Mouse (Mus musculus): Measurements from ENCODE around the gene 1700016D06Rik. TPM values are rescaled to one million over a fixed set of nuclear protein-coding genes. Genes with fewer than 3 reads are reported as not detected.

1700016D06Rik gene
- total RNA-seq, 2 experiments from 2014 or later = not detected

GRCm38 (mm10) chr8:11637531-11637930, 63.3 kb downstream of the 1700016D06Rik start:
- DNase-seq = no peak
- intact Hi-C loops (cut with DNase I) = loop anchor here (2.0 to 10.0 kb wide), 2 partner anchors 63 to 693 kb away; partner anchors contain the start of gene 1700016D06Rik

GRCm38 (mm10) chr8:11636324-11637057, 64.4 kb downstream of the 1700016D06Rik start:
- peak; percentile 81 to 84 for DNase-seq
- intact Hi-C loops (cut with DNase I) = loop anchor here (2.0 to 10.0 kb wide), 2 partner anchors 64 to 692 kb away; partner anchors contain the start of gene 1700016D06Rik

- intact Hi-C loops (cut with DNase I) = loop anchor here (2.0 to 10.0 kb wide), 3 partner anchors 65 to 691 kb away; partner anchors contain the start of gene 1700016D06Rik
- peak; percentile 96 for DNase-seq
Measured at GRCm38 (mm10) chr8:11635611-11636081, 65.2 kb downstream of the 1700016D06Rik start, which contains the start of gene Ankrd10. Gene Ankrd10 (minus strand): TSS chr8:11635757.

GRCm38 (mm10) chr8:11635012-11635577, 65.8 kb downstream of the 1700016D06Rik start:
- intact Hi-C loops (cut with DNase I) = loop anchor here (2.0 to 10.0 kb wide), 2 partner anchors 76 to 690 kb away; no protein-coding TSS in a partner anchor
- peak; percentile 82 to 85 for DNase-seq

GRCm38 (mm10) chr8:11634331-11635011, 66.4 kb downstream of the 1700016D06Rik start:
- DNase-seq = no peak
- intact Hi-C loops (cut with DNase I) = loop anchor here (2.0 to 10.0 kb wide), 3 partner anchors 76 to 690 kb away; no protein-coding TSS in a partner anchor

GRCm38 (mm10) chr8:11633414-11633813, 67.4 kb downstream of the 1700016D06Rik start:
- peak in 1 of 2 experiments; percentile 20 for DNase-seq
- intact Hi-C loops (cut with DNase I) = loop anchor here (5.0 to 10.0 kb wide), 2 partner anchors 124 to 689 kb away; no protein-coding TSS in a partner anchor

GRCm38 (mm10) chr8:11632406-11632805, 68.5 kb downstream of the 1700016D06Rik start:
- intact Hi-C loops (cut with DNase I) = loop anchor here (5.0 to 10.0 kb wide), 2 partner anchors 125 to 688 kb away; no protein-coding TSS in a partner anchor
- peak; percentile 63 to 73 for DNase-seq

GRCm38 (mm10) chr8:11629206-11629605, 71.7 kb downstream of the 1700016D06Rik start:
- intact Hi-C loops (cut with DNase I) = no loop called here

GRCm38 (mm10) chr8:11628506-11629132, 72.2 kb downstream of the 1700016D06Rik start:
- intact Hi-C loops (cut with DNase I) = no loop called here
- peak in 1 of 2 experiments; percentile 23 for DNase-seq

More at GRCm38 (mm10) chr8:11629206-11629605, 71.7 kb downstream of the 1700016D06Rik start:
- DNase-seq = no peak

- intact Hi-C loops (cut with DNase I) = no loop called here
- no peak for DNase-seq
Measured at GRCm38 (mm10) chr8:11627717-11628116, 73.1 kb downstream of the 1700016D06Rik start.

- DNase-seq = no peak
- intact Hi-C loops (cut with DNase I) = no loop called here
Measured at GRCm38 (mm10) chr8:11625084-11625483, 75.8 kb downstream of the 1700016D06Rik start.

GRCm38 (mm10) chr8:11619091-11619490, 81.8 kb downstream of the 1700016D06Rik start:
- DNase-seq = no peak
- intact Hi-C loops (cut with DNase I) = loop anchor here (5.0 kb wide), 1 partner anchor 83 kb away; the partner anchor contains the start of gene 1700016D06Rik

- DNase-seq = no peak
- intact Hi-C loops (cut with DNase I) = loop anchor here (5.0 kb wide), 1 partner anchor 84 kb away; the partner anchor contains the start of gene 1700016D06Rik
Measured at GRCm38 (mm10) chr8:11618063-11618462, 82.8 kb downstream of the 1700016D06Rik start.

- peak; percentile 41 to 56 for DNase-seq
- intact Hi-C loops (cut with DNase I) = loop anchor here (5.0 kb wide), 1 partner anchor 86 kb away; the partner anchor contains the start of gene 1700016D06Rik
Measured at GRCm38 (mm10) chr8:11616294-11616693, 84.6 kb downstream of the 1700016D06Rik start.

- intact Hi-C loops (cut with DNase I) = loop anchor here (5.0 kb wide), 1 partner anchor 177 kb away; no protein-coding TSS in a partner anchor
Measured at GRCm38 (mm10) chr8:11614126-11614835, 86.6 kb downstream of the 1700016D06Rik start.

GRCm38 (mm10) chr8:11608848-11609247, 92.0 kb downstream of the 1700016D06Rik start:
- intact Hi-C loops (cut with DNase I) = no loop called here
- no peak for DNase-seq

More at GRCm38 (mm10) chr8:11614126-11614835, 86.6 kb downstream of the 1700016D06Rik start:
- no peak for DNase-seq
